Mouse (Mus musculus): ENCODE results near the gene Mup4.
"Not testable (repeated sequence)": the region's sequence is repeated elsewhere in the genome, so short reads cannot be mapped to it uniquely, and the experiment has no call there.

Gene Mup4

DNA sequence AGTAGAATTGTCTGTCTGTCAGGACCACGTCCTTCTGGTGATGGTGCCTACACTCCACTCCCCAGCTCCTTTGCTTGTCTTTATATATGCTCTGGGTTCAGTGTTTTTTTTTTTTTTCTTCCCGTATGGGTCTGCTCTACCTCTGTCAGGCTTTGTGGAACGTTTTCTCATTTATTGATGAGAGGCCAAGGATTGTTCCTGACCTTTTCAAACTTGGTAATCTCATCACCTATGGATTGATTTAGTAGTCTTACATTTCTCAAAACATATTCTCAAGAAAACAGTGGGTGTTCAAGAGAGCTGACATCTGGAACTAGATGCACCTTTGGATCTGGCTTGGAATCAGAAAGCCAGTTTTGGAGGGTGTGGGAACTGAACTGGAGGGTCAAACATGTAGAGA, at the start of gene Mup4:
Mup4 (minus strand) TSS at position 101 of the 400 bp plus-strand sequence.
- no peak for DNase-seq (ENCODE audit: inconsistent ontology term)

DNA sequence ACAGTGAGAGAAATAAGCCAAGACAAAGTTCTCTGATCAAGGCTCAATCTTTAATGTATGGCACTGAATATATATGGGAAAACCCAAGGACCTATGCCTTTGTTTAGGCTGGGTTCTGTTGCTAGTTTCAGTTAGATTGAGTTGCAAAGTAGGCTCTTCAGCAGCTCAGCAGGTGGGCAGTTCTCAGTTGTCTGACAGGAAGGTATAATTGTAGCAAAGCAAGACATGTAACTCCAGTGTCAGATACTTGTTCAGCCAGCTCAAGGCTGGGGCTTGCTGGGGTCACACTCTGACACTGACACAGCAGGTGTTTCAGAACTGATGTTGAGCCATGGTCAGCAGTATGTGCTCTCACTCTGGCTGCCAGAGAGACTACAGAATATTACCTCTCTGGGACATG, 37.4 kb upstream of the Mup4 start:
- not testable (repeated sequence) for DNase-seq (ENCODE audit: inconsistent ontology term)

DNA sequence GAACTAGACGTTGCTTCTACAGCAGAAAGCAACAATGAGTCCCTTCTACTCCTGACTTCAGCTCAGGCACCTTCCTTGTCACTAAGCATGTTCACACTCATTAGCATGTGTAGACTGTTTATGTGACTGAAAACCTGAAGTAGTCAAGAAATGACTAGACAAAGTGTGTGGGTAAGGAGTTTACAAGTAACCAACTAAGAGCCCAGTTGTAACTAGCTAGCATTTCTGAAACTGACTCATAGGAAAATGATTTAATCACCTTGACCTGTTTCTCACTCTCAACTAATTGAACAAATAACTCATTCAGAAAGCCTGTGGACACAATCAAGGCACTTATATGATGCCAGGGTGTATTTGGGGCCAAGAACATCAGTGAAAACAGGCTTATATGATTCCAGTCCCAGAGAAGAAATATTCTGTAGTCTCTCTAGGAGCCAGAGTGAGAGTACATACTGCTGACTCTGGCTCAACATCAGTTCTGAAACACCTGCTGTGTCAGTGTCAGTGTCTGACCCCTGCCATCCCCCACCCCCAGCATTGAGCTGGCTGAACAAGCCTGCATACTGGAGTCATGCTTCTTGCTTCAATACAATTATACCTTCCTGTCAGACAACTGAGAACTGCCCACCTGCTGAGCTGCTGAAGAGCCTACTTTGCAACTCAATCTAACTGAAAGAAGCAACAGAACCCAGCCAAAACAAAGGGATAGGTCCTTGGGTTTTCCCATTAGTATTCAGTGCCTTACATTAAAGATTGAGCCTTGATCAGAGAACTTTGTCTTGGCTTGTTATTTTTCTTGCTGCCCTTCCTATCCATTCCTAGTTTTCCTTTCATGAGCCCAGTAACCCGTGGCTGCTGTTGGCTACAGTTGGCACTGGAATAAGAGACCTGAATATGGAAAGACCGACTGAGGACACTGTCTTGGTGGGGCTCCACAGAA, 3.2 kb upstream of the Mup4 start, which contains the start of gene Mup6:
Mup6 (plus strand) TSS at position 890 of the 940 bp plus-strand sequence.
- peak; percentile 1 for DNase-seq (ENCODE audit: inconsistent ontology term)

- DNase-seq (ENCODE audit: inconsistent ontology term) = no peak
These were observed 23.0 kb downstream of the Mup4 start for GRCm38 (mm10) chr4:59937543-59937942.

GRCm38 (mm10) chr4:59932505-59933281, 27.8 kb downstream of the Mup4 start:
- DNase-seq (ENCODE audit: inconsistent ontology term) = peak; percentile 29

- peak; percentile 69 for DNase-seq (ENCODE audit: inconsistent ontology term)
These were observed 32.2 kb downstream of the Mup4 start for GRCm38 (mm10) chr4:59928347-59928746.

DNA sequence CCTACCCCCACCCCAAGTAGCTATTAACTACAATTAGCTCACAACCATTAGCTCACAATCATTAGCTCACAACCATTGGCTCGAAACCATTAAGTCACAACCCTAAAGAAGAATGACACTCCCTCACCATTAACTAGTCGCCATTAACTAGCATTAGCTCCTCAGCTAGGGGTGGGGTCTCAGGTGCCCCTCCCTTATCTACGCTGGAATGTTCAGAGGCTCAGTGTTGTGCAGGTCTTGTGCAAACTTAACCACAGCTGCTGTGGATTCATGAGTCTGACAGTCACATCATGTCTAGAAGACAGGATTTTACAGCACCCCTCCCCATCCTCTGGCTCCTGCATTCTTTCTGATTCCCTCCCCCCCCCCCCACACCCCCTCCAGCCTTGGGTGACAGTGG, 32.8 kb downstream of the Mup4 start:
- DNase-seq (ENCODE audit: inconsistent ontology term) = no peak

GRCm38 (mm10) chr4:59925082-59925481, 35.4 kb downstream of the Mup4 start:
- DNase-seq (ENCODE audit: inconsistent ontology term) = no peak

DNA sequence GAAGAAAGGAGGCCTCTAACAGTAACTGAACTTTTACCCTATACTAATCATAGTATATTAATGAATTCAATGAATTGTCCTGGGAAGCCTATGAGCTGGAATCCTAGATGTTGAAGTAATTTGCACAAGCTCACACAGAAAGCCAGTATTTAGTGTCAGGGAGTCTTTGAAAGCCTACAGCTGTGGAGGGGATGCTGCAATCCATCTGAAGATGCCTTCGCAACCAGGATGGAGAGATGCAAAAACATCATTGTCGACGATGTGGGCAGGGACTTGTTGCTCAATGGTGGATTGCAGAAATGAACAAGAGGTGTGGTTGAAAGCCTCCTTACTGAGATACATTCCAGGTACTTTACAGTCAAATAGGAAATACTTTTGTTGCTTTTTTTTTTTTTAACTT, 42.5 kb downstream of the Mup4 start:
- no peak for DNase-seq (ENCODE audit: inconsistent ontology term)

DNA sequence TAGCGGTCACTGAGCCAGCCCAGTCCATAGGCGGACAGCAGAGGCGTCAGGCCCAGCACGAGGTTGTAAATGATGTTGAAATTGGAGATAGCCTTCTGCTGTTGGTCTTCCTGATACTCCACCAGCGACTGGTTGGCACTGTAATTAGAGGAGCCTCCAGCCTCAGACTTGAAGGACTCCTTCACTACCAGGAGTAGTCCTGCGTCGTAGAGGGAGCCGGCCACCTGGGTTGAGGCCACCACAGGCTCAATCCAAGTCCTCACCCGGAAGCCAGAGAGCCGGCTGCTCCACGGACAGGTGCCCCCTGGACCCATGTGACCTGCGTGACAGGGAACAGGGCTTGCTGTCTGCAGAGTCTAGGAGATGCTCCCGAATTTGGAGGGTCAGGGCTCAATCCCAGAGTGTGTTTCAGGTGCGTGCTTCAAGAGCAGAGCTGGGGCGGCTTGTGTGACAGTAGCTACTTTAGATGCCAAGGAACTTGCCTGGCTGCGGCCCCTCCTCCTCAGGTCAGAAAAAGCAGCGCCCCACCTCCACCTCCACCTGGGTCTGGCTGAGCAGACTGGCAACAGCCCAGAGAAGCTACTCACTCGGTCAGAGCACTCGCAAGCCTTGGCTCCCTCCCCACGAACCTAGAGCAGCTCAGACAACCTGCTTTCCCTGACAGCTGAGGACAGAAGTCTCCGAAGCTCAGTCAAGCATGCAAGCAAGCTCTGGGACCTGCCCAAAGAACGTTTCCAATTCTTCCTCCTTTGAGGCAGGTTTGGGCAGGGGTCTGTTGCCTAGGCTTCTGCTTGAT, 45.7 kb downstream of the Mup4 start, which contains the start of gene Slc46a2:
Slc46a2 (minus strand) TSS at position 449 of the 796 bp plus-strand sequence.
- no peak for DNase-seq (ENCODE audit: inconsistent ontology term)

DNA sequence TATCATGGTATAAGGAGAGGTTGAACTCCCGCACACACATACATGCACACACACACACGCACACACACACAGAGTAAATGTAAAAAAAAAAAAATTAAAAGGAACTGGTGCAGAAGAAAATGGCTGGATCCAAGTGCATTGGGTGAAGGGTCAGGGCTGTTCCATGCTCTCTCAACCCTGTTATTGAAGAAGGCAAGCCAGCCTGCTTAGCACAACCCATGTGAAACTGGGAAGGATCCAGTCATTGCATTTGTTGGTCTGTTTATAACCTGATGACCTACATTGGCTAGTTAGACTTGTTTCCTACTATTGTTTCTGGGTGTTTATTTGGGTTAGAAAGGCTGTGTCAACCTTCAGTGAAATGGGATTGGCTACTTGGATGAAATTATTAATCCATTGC, 51.7 kb downstream of the Mup4 start:
- DNase-seq (ENCODE audit: inconsistent ontology term) = no peak

- DNase-seq (ENCODE audit: inconsistent ontology term) = peak; percentile 16
These were observed 52.8 kb downstream of the Mup4 start for GRCm38 (mm10) chr4:59907657-59908230.

DNA sequence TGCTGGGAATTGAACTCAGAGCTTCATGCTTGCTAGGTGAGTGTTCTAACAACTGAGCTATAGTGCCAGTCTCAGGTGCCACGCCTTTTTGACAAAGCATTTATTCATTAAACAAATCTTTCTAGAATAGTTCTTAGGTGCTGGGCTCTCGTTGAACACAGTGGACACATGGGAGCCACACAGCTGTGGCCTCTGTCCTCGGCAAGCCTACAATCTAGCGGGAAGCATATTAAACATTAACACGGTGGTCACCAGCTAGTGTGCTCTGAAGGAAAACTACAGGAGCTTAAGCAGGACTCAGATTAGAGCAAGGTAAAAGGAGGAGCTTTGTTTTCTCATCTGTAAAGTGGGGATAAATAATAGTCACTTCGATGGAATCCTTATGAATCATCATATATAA, 53.4 kb downstream of the Mup4 start:
- no peak for DNase-seq (ENCODE audit: inconsistent ontology term)

Measured in Muller cell, postnatal 12 days (primary cell).